Mouse (Mus musculus) adrenal gland, postnatal 4 days (tissue): ENCODE measurements around the gene B430218F22Rik. TPM values are rescaled to one million over a fixed set of nuclear protein-coding genes. Genes with fewer than 3 reads are reported as not detected.
"Not testable (repeated sequence)": the region's sequence is repeated elsewhere in the genome, so short reads cannot be mapped to it uniquely, and the experiment has no call there.

ENCODE experiments used
- DNase-seq, 2 experiments: peaks; one replicate each; pipeline ENCODE4 v3.0.0; 2021 to 2022; ENCODE audit warnings: low spot score in 2 of 2, mixed read lengths in 2 of 2
- long read RNA-seq, 2 experiments: library from polyadenylated mRNA; stranded (forward); transcript quantifications; one replicate each; pipeline ENCODE4 v2.0.0; 2021
- total RNA-seq, 2 experiments: library from RNA; stranded (reverse); gene quantifications; 2 replicates each; pipeline ENCODE4 v1.2.3; 2021

Gene B430218F22Rik
- under 1 TPM; 0.20 TPM for total RNA-seq
- long read RNA-seq, experiment 1: 0 reads
- long read RNA-seq, experiment 2, partial matches to known transcripts: 0 of 1 reads
- long read RNA-seq, experiment 2, other reads (novel, unspliced or antisense): 0 of 1 reads

DNA sequence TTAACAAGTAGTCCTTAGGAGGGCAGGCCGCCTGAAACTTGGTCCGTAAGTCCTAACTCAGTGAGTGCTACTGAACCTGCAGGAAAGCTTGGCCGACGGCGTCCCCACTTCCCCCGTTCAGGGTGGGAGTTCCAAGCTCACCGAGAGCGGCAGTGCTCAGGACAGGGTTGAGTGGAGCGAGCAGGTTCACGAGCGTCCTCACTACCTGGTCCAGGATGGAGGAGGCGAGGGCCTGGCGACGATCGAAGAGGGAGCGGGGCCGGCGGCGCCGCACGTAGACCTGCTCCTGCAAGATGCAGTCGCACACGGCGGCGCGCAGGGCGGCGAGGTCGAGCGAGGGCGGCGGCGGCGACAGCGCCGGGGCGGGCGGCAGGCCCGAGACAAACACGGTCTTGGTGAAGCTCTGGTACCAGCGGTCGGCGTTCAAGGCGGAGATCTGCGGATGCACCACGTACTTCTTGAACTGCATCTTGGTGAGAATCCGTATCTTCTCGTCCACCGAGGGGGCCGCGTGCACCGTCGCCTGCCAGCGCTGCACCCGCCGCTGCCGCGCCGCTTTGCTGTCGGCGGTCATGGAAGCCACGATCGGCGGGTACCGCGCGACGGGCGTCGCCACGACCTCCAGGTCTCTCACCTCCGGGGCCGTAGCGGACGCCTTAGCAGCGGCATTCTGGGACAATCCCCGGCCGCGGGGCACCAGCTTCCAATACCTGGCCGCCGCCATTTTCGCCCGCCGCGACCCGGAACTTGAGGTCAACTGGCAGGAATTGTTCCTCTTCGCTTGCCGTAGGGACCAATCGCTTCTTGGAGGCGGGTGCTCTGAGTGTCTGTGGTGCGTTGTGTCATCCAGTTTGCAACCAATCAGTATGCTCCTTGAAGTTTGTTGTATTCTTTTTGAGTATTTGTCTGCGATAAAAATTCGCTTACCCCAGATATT lies at the start of gene B430218F22Rik, which contains the start of gene Mrps30:
Gene B430218F22Rik (plus strand): TSS at position 120 of the 937 bp plus-strand sequence.
Gene Mrps30 (minus strand): TSS at position 742 of the 937 bp plus-strand sequence.
- DNase-seq: peak; percentile 84 to 90

DNA sequence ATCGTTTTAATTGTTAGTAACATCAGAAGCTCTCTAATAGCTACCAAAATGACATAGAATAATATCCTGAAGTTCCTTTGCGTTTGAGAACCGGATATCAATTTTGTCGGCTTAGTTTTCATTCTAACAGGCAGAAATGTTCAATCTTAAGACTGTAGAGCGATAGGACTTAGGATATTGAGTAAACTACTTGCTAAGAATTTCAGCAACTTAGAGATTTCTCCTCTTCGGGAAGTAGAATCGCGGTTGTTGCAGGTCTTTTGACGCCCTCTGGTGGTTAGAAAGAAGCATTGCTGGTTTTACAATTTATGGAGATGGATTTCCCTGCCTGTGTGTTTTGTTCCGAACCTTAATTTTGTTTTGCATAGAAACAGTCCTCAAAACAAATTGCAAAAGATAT lies 36.2 kb upstream of the B430218F22Rik start:
- no peak for DNase-seq

DNA sequence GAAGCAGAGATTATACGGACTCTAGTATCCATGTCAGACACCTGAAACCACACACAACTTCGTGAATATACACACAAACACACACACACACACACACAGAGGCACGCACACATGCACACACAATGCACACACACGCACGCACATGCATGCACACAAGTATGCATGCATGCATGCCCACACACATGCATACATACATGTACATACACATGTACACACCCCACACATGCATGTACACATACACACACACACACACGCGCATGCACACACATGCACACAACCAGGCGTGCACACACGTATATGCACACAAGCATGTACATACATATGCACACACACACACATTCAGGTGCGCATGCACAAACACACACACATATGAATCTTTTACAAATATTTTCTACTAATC lies 35.6 kb upstream of the B430218F22Rik start:
- no peak for DNase-seq

DNA sequence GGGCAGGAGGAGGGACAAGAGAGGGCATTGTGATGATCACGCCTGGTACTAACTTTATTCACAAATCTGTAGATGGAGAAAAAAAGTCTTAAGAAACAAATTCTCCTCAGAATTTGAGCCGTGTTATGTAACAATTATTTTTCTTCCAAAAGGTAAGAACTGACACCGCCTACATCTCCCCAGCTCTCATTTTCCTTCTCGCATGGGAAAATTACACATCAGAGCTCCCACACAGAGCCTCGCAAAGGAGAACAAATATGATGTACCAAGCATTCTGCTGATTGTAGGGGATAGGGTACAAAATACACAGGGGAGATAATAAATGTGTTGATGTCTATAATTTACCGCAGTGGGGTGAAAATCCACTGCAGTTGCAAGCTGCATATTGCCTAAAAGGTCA lies 23.1 kb upstream of the B430218F22Rik start:
- no peak for DNase-seq

DNA sequence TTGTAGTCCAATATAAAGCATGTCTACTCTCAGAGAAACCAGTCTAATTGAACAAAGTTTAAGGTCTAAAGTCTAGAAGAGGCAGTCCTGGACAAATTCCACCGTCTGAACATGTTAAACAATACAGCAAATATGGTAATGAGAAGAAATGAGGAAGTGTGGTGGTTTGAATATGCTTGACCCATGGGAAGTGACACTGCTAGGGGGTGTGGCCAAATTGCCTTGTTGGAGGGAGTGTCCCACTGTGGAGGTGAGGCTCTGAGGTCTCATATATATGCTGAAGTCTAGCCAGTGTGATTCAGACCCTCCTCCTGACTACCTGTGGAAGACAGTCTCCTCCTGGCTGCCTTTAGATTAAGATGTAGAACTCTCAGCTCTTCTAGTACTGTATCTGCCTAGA lies 20.7 kb upstream of the B430218F22Rik start:
- DNase-seq: no peak

DNA sequence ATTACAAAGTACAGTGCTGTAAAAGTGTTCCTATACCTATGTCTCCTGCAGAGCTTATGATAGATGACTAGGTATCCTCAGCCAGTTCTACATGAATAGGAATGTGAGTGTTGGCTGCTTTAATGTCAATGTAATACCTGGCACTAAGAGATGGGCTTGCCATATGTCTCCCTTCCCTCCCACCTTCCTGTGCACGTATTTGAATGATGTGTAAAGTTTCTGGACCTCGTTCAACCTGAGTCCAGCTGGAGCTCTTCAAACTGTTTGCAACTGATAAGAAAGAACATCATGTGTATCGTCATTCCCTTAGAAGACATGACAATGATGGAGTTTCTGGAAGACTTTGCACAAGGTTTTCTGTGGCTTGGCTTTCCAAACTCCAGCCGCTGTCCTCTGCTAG lies 13.6 kb upstream of the B430218F22Rik start:
- DNase-seq: no peak

DNA sequence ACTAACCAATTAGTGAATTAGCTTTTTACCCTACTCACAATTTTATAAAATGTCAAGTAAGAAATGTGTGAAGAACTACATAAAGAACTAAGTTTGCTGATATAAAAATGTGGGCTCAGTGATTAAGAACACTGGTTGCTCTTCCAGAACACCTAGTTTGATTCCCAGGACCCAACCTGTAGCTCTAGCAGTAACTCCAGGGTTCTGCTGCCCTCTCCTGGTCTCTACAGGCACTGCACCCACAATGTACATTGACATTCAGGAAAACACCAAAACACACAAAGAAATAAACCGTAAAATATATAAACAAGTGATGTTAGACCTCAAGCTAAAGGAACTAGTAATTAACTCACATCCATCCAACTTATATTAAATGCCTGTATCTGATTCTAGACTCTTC lies 7.3 kb upstream of the B430218F22Rik start:
- peak in 1 of 2 experiments; percentile 9 for DNase-seq

DNA sequence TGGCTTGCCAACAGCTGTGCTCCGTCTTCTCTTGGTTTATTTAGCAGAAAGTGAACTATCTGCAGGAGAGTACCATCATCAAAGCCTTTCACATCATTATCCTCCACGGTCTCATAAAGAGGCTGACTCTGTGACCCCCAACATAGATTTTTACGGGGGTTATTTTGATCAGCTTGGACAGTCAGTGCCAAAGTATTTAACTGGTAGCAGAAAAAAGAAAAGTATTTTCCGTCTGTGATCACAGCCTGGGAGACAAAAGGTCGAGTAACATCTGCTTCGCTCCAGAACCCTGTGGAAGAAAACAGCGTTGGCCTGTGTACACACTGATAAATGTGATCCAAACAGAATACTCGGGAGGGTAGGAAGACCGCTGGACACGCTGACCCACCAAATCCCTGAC lies 6.0 kb upstream of the B430218F22Rik start:
- no peak for DNase-seq

DNA sequence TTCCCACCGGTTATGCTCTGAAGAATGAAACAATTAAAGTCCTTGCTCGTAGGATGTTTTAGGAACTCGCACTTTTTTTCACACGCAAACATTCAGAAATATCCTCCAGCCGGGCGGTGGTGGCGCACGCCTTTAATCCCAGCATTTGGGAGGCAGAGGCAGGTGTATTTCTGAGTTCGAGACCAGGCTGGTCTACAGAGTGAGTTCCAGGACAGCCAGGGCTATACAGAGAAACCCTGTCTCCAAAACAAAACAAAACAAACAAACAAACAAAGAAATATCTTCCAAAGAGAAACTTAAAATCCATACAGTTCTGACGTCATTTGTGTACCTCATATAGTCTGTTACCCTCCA lies 995 bp downstream of the B430218F22Rik start:
- not testable (repeated sequence) for DNase-seq

DNA sequence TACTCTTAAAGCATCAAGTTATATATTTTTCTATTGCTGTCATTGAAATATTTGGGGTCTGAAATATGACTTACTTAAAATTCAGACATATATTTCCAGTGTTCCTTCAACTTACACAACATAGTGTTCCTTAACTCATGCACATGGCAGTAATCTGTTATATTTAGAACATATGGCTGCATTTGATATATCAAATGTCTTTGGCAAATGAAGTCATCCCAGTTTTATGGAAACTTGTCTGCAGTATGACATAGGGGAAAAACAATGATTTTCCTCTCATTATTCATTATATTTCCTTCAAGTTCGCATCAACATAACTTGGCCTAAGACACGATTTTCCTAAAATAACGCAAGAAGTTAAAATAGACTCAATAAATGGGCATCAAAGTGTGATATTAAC lies 9.4 kb downstream of the B430218F22Rik start:
- no peak for DNase-seq

DNA sequence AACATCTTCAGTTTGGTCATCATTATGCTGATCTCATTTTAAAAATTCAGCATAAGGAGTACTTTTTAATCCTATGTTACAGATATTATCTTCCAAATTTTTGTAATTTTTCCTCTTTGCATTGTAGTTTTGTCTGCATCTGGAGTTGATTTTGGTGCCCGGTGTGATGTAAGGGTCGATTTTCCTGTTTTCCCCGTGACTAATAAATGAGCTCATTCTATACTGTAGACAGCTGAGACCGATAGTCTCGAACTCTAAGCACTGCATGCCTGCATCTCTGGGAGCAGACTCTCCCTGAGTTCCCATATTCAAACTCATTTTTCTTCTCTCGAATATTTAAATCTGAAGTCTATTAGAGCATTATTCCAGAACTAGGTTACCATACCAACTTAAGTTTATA lies 13.9 kb downstream of the B430218F22Rik start:
- DNase-seq: no peak

DNA sequence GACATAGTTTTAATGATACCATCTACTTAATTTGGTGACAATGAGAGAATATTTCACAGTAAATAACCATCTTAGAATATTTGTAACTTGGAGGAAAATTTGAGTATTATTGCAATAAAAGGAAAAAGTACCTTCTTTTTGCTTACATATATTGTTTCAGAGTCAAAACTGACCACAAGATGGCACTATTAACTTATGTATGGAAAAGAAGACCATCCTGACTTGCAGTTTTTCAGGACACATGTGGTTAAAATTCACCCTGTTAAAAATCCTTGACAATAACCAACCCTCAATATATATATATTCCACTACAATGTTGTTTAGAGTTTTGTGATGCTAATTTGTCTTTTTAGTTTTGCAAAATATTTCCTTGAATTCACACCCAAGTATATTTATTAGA lies 17.1 kb downstream of the B430218F22Rik start:
- DNase-seq: no peak

DNA sequence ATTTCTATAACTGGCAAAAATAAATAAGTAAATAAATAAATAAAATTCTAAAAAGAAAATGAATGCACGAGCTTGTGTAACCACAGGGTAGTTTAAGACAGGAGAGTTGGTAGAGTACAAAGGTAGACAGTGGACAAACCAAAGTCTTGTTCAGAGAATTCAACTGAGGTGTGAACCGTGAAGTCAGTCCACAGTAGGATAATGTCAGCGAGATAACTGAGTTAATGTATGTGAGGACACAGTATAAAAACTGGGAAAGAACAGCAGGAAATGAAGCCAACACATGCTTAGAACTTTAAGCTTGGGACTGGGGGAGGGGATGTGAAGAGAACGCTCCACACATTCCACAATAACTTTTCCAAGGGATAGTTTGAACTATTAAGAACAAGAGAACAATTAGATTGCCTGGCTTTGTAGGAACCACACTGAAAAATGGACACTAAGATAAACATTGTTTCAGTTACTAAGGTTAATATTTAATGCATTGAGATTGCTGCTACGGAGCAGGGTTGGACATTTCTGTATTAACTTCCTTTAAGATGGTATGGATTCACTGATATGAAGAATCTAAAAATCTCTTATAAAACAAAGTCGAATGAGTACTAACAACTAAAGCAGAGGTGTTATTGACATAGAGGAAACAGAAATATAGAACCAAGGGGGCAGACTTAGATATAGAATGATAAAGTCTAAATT lies 25.0 kb downstream of the B430218F22Rik start:
- DNase-seq: no peak

DNA sequence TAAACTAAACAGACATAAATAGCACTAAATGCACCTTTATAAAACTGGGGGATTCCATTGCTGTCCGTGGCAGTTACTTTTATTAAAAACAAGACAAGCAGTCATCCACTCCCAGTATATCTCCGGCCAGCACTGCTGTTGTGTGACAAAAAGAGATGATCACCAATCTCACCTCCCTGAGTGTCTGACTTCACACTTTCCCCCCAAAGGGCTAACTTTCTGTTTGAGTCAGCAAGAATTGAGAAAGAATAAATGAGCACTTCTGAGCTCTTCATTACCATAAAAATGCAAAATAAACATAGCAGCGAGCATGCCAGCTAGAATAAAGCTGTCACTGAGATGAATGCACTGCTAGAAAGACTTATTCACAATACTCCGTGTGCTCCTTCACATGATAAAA lies 31.7 kb downstream of the B430218F22Rik start:
- DNase-seq: no peak

DNA sequence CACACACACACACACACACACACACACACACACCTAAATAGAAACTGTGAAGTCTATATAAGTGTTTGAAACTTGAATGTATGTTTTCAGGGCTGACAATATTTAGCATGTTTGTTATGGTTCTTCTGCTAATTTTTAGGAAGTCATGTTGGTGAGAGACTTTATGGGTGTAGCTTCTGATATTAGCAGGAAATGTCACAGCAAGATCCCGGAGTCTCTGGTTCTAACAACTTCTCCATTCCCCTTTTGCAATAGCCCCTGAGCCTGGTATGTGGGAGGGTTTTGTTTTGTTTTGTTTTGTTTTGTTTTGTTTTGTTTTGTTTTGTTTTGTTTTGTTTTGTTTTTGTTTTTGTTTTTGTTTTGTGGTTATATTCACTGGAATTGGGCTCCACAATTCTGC lies 34.0 kb downstream of the B430218F22Rik start:
- DNase-seq: no peak

DNA sequence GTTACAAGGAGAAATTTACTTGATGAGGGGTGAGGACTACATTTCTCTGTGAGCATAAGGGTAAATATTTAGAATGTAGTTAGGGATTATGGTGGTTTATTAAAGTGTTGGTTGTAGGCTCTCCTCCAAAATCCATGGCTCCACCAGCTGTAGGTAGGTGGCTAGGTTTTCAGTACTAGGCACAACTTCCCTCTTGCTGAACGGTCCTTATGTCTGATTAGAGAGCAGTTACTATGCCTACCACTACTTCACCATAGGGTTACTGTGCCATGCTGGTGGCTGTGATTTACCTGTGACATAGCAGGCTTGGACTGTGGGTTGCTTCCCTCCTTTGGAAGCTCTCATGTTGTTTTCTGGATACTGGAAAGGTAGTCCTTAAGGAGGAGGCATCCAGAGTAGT lies 34.4 kb downstream of the B430218F22Rik start:
- DNase-seq: no peak

Other genes with a start within 250 kb of the B430218F22Rik start
- 10 to 100 TPM; 29.9 to 30.0 TPM for gene Mrps30, start 622 bp downstream of the B430218F22Rik start, total RNA-seq